Mouse (Mus musculus) urinary bladder, postnatal 4 days (tissue): ENCODE results near the gene Tyrobp.

Source experiments
- DNase-seq, 2 experiments: peaks; one replicate each; pipeline ENCODE4 v3.0.0; 2021 to 2022; ENCODE audit warnings: low spot score in 2 of 2

The Tyrobp gene

GRCm38 (mm10) chr7:30413596-30413995 is at the start of gene Tyrobp:
Gene Tyrobp (plus strand): TSS chr7:30413760.
- DNase-seq = no peak

GRCm38 (mm10) chr7:30367466-30367865 is 46.1 kb upstream of the Tyrobp start:
- DNase-seq = no peak

GRCm38 (mm10) chr7:30373501-30373962 is 40.0 kb upstream of the Tyrobp start:
- peak; percentile 87 to 89 for DNase-seq

GRCm38 (mm10) chr7:30380061-30380460 is 33.5 kb upstream of the Tyrobp start:
- DNase-seq = no peak

- no peak for DNase-seq
These were observed 29.5 kb upstream of the Tyrobp start for GRCm38 (mm10) chr7:30384106-30384505.

- DNase-seq = no peak
These were observed 20.6 kb upstream of the Tyrobp start for GRCm38 (mm10) chr7:30392746-30393520.

- DNase-seq = no peak
These were observed 19.9 kb upstream of the Tyrobp start for GRCm38 (mm10) chr7:30393631-30394030.

GRCm38 (mm10) chr7:30394379-30394778 is 19.2 kb upstream of the Tyrobp start:
- no peak for DNase-seq

GRCm38 (mm10) chr7:30394871-30395270 is 18.7 kb upstream of the Tyrobp start:
- DNase-seq = no peak

GRCm38 (mm10) chr7:30399671-30400070 is 13.9 kb upstream of the Tyrobp start:
- no peak for DNase-seq

GRCm38 (mm10) chr7:30402343-30402742 is 11.2 kb upstream of the Tyrobp start:
- DNase-seq = no peak

- DNase-seq = no peak
These were observed 4.9 kb upstream of the Tyrobp start for GRCm38 (mm10) chr7:30408639-30409038.

GRCm38 (mm10) chr7:30409789-30410188 is 3.8 kb upstream of the Tyrobp start:
- no peak for DNase-seq

GRCm38 (mm10) chr7:30411023-30411422 is 2.5 kb upstream of the Tyrobp start:
- DNase-seq = no peak

GRCm38 (mm10) chr7:30412735-30413147 is 819 bp upstream of the Tyrobp start:
- no peak for DNase-seq

GRCm38 (mm10) chr7:30417856-30418255 is 4.3 kb downstream of the Tyrobp start:
- no peak for DNase-seq

GRCm38 (mm10) chr7:30419561-30420499 is 6.3 kb downstream of the Tyrobp start, which contains the start of gene Hcst:
Gene Hcst (minus strand): TSS chr7:30419854.
- no peak for DNase-seq

- DNase-seq = no peak
These were observed 7.1 kb downstream of the Tyrobp start for GRCm38 (mm10) chr7:30420673-30421072.

- DNase-seq = no peak
These were observed 7.8 kb downstream of the Tyrobp start, which contains the start of gene Nfkbid for GRCm38 (mm10) chr7:30421175-30421889. Gene Nfkbid (plus strand): TSS chr7:30421732.

GRCm38 (mm10) chr7:30421890-30422435 is 8.4 kb downstream of the Tyrobp start:
- DNase-seq = peak; percentile 65 to 84

GRCm38 (mm10) chr7:30422560-30422959 is 9.0 kb downstream of the Tyrobp start:
- DNase-seq = no peak
